Mouse (Mus musculus) MEL (cell line): ENCODE results near the gene Parp9. TPM values are rescaled to one million over a fixed set of nuclear protein-coding genes. Genes with fewer than 3 reads are reported as not detected.

ENCODE experiments used
- DNase-seq: peaks from one replicate; pipeline ENCODE4 v3.0.0; 2011; ENCODE audit warnings: low read depth, low spot score
- H3K27ac ChIP-seq: 2 replicates; pipeline ENCODE4 v1.5.1; 2012; ENCODE audit warnings: low read depth, mild to moderate bottlenecking, control low read depth, low read length, moderate library complexity; ENCODE audit not compliant: control insufficient read depth
- H3K27me3 ChIP-seq, 2 experiments: fragments of 150-350 bp in 1 of 2; sonication (generic) in 1 of 2; 2 replicates each; pipeline ENCODE4 v1.6.1; 2012; ENCODE audit warnings: low read length in 2 of 2, mild to moderate bottlenecking in 2 of 2, improper control_type of control experiment in 1 of 2, moderate library complexity in 1 of 2; ENCODE audit not compliant: insufficient read depth in 2 of 2, control insufficient read depth in 1 of 2
- H3K36me3 ChIP-seq, 2 experiments: 2 replicates each; pipeline ENCODE4 v1.6.1; 2012 to 2014; ENCODE audit warnings: low read length in 2 of 2, improper control_type of control experiment in 1 of 2, inconsistent platforms in 1 of 2, mild to moderate bottlenecking in 1 of 2; ENCODE audit not compliant: insufficient read depth in 2 of 2, control insufficient read depth in 1 of 2
- H3K4me1 ChIP-seq, 2 experiments: fragments of 150-350 bp in 1 of 2; sonication (generic) in 1 of 2; 2 replicates each; pipeline ENCODE4 v1.6.1; 2012; ENCODE audit warnings: low read length in 2 of 2, improper control_type of control experiment in 1 of 2, mild to moderate bottlenecking in 1 of 2; ENCODE audit not compliant: insufficient read depth in 2 of 2, control insufficient read depth in 1 of 2
- H3K4me3 ChIP-seq, 2 experiments: fragments of 150-350 bp in 1 of 2; sonication (generic) in 1 of 2; 2 replicates each; pipeline ENCODE4 v1.5.1; 2012; ENCODE audit warnings: low read depth in 2 of 2, low read length in 2 of 2, mild to moderate bottlenecking in 2 of 2, moderate library complexity in 2 of 2, control low read depth in 1 of 2, improper control_type of control experiment in 1 of 2; ENCODE audit not compliant: control insufficient read depth in 1 of 2, insufficient read depth in 1 of 2
- H3K79me2 ChIP-seq: 2 replicates; pipeline ENCODE4 v1.6.1; 2012; ENCODE audit warnings: mild to moderate bottlenecking, low read length, moderate library complexity; ENCODE audit not compliant: control insufficient read depth, poor library complexity, insufficient read depth
- H3K9ac ChIP-seq: 2 replicates; pipeline ENCODE4 v1.6.1; 2012; ENCODE audit warnings: low read depth, mild to moderate bottlenecking, control low read depth, low read length, moderate library complexity; ENCODE audit not compliant: control insufficient read depth, poor library complexity, severe bottlenecking
- H3K9me3 ChIP-seq: fragments of 150-350 bp; sonication (generic); replicated peaks from 2 replicates; pipeline ENCODE4 v1.6.1; 2012; ENCODE audit warnings: mild to moderate bottlenecking, low read length, improper control_type of control experiment, moderate library complexity; ENCODE audit not compliant: insufficient read depth
- CHD1 ChIP-seq: IDR thresholded peaks from 2 replicates; pipeline ENCODE4 v1.6.1; 2012; ENCODE audit warnings: low read depth, mild to moderate bottlenecking, inconsistent platforms, low read length, improper control_type of control experiment
- CHD2 ChIP-seq: IDR thresholded peaks from 2 replicates; pipeline ENCODE4 v1.6.1; 2011; ENCODE audit warnings: low read length, improper control_type of control experiment
- ELF1 ChIP-seq: IDR thresholded peaks from 2 replicates; pipeline ENCODE4 v1.6.1; 2014; ENCODE audit warnings: low read depth, mild to moderate bottlenecking, inconsistent platforms, low read length, improper control_type of control experiment, moderate library complexity
- GABPA ChIP-seq: IDR thresholded peaks from 2 replicates; pipeline ENCODE4 v1.6.1; 2012; ENCODE audit warnings: low read depth, mild to moderate bottlenecking, inconsistent platforms, low read length, improper control_type of control experiment, moderate library complexity
- JUND ChIP-seq: IDR thresholded peaks from 2 replicates; pipeline ENCODE4 v1.6.1; 2011; ENCODE audit warnings: low read depth, mild to moderate bottlenecking, improper control_type of control experiment, low read length
- KAT2A ChIP-seq: conservative IDR thresholded peaks from 2 replicates; pipeline ENCODE4 v1.6.1; 2012; ENCODE audit warnings: low read depth, low read length, improper control_type of control experiment, inconsistent platforms
- MAX ChIP-seq: IDR thresholded peaks from 2 replicates; pipeline ENCODE4 v1.6.1; 2011; ENCODE audit warnings: low read length, improper control_type of control experiment
- MAZ ChIP-seq: IDR thresholded peaks from 2 replicates; pipeline ENCODE4 v1.6.1; 2012; ENCODE audit warnings: low read depth, mild to moderate bottlenecking, inconsistent platforms, low read length, improper control_type of control experiment
- MXI1 ChIP-seq: IDR thresholded peaks from 2 replicates; pipeline ENCODE4 v1.6.1; 2011; ENCODE audit warnings: mild to moderate bottlenecking, low read depth, low read length, improper control_type of control experiment
- NRF1 ChIP-seq: IDR thresholded peaks from 2 replicates; pipeline ENCODE4 v1.6.1; 2014; ENCODE audit warnings: low read depth, mild to moderate bottlenecking, inconsistent platforms, low read length, improper control_type of control experiment, moderate library complexity; ENCODE audit not compliant: poor library complexity, insufficient read depth, severe bottlenecking
- POLR2A ChIP-seq, 2 experiments: IDR thresholded peaks; 2 replicates each; pipeline ENCODE4 v1.6.1; 2011 to 2012; ENCODE audit warnings: low read length in 2 of 2, mild to moderate bottlenecking in 2 of 2, control low read depth in 1 of 2, improper control_type of control experiment in 1 of 2, low read depth in 1 of 2, moderate library complexity in 1 of 2; ENCODE audit not compliant: control insufficient read depth in 1 of 2, insufficient read depth in 1 of 2, poor library complexity in 1 of 2
- POLR2AphosphoS2 ChIP-seq: IDR thresholded peaks from 2 replicates; pipeline ENCODE4 v1.6.1; 2011; ENCODE audit warnings: low read length, improper control_type of control experiment
- POLR2AphosphoS5 ChIP-seq: IDR thresholded peaks from 2 replicates; pipeline ENCODE4 v1.6.1; 2012; ENCODE audit warnings: low read depth, borderline replicate concordance, mild to moderate bottlenecking, inconsistent platforms, low read length, moderate library complexity, mixed read lengths
- RAD21 ChIP-seq: IDR thresholded peaks from 2 replicates; pipeline ENCODE4 v1.6.1; 2011; ENCODE audit warnings: mild to moderate bottlenecking, low read depth, low read length, improper control_type of control experiment
- SMC3 ChIP-seq: IDR thresholded peaks from 2 replicates; pipeline ENCODE4 v1.6.1; 2011; ENCODE audit warnings: low read depth, low read length, improper control_type of control experiment
- TAL1 ChIP-seq: IDR thresholded peaks from 2 replicates; pipeline ENCODE4 v1.6.1; 2012; ENCODE audit warnings: mild to moderate bottlenecking, inconsistent platforms, low read length, moderate library complexity, mixed read lengths
- TBP ChIP-seq: IDR thresholded peaks from 2 replicates; pipeline ENCODE4 v1.8.0; 2011; ENCODE audit warnings: low read depth, low read length, improper control_type of control experiment
- TCF12 ChIP-seq: IDR thresholded peaks from 2 replicates; pipeline ENCODE4 v1.6.1; 2014; ENCODE audit warnings: low read depth, mild to moderate bottlenecking, inconsistent platforms, low read length, improper control_type of control experiment, moderate library complexity
- UBTF ChIP-seq: IDR thresholded peaks from 2 replicates; pipeline ENCODE4 v1.6.1; 2012; ENCODE audit warnings: low read depth, mild to moderate bottlenecking, inconsistent platforms, low read length, improper control_type of control experiment, moderate library complexity, borderline replicate concordance; ENCODE audit not compliant: insufficient read depth
- USF1 ChIP-seq: IDR thresholded peaks from 2 replicates; pipeline ENCODE4 v1.6.1; 2014; ENCODE audit warnings: low read depth, mild to moderate bottlenecking, inconsistent platforms, low read length, improper control_type of control experiment, moderate library complexity
- polyA plus RNA-seq, 2 experiments: library from polyadenylated mRNA; stranded (reverse) in 1 of 2; unstranded in 1 of 2; fragments of >175 nt in 1 of 2; fragments of >200 nt in 1 of 2; gene quantifications; 2 replicates each; pipeline versions ENCODE4 v1.2.1 to v1.2.4; 2012; ENCODE audit warnings: low replicate concordance in 2 of 2, low read depth in 1 of 2; ENCODE audit not compliant: insufficient read length in 2 of 2, insufficient read depth in 1 of 2, missing spikeins in 1 of 2
- total RNA-seq: library from RNA; depleted of rRNA; stranded (reverse); fragments of 300-350 nt; gene quantifications from 2 replicates; pipeline ENCODE4 v1.2.3, GENCODE M21; 2012

The Parp9 gene
- total and polyA plus RNA-seq, 3 experiments = 3.4 to 5.3 TPM; not detected in 1

DNA sequence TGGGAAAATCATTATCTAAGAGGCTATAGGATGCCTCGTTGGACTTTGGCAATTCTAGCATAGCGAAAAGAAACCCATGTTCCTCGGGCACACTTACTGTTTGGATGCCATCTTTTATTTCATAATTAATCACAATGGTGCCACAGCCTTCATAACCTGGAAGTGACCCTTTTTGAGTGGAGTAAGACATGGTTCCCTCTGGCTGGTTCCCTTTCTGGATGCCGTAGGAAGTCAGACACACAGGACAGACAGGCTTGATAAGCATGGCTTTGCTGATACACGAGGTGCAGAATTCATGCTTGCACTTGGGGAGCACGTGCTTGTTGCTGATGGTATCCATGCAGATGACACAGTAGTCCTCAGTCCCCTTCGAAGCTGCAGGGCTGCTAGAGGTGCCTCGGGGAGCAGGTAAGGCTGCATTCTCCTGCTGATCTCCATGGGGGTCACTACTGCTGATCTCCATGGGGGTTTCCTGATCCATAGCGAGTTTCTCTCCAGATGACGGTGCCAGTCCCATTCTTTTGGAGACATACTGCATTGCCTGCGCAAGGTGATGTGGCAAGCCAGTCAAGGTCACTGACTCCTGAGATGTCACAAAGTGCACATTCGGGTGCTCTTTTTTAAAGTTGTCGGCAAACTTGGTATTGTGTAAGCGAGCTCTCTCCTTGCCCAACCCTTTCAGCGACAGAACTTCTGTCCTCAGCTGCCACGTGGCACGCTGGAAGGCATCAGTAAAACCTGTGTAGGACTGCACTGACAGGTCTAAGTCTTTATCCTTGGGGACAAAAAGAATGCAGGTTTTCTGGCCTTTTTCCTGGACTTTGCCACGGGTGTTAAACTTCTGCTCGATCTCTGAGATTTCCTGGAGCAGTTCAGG is 5.9 kb upstream of the Parp9 start:
- Histone ChIP-seq H3K9me3 (no peaks in the 10 kb centered on the region), H3K27me3 (no peaks in the 10 kb centered on the region), H3K27ac (no peak overlapping the region), H3K79me2 (no peaks in the 10 kb centered on the region), H3K4me3 (no peak overlapping the region), H3K36me3 (0 out of 4 replicates have a peak, but pooled peaks cover 0 to 1% of the 10 kb centered on the region in 2 experiments), H3K9ac (no peak overlapping the region), H3K4me1 (0 out of 4 replicates have a peak, but pooled peaks cover 0 to 2% of the 10 kb centered on the region in 2 experiments)
- no peak for DNase-seq
- TF ChIP-seq MAZ (no peak), TCF12 (no peak), CHD1 (no peak), USF1 (no peak), POLR2AphosphoS5 (no peak), POLR2AphosphoS2 (no peak), GABPA (no peak), TBP (no peak), ELF1 (no peak), CHD2 (no peak), NRF1 (no peak), TAL1 (no peak), RAD21 (no peak)

DNA sequence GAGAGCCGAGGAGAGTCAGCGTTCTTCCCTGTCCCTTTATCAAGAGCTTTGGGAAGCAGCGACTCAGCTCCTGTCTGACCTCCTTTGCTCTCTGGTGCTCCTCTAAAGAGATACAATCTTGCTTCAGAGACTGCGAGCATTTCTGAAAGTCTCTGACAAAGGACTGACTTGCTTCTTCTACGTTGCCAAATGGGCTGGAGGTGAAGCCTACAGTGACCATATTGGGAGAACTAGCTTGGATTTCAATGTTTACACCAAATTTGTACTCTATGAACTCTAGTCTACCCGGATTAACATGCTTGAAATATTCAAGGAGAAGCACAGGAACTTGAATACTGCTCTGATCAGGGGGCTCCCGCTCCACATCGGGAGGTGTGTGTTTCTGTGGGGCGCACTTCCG is 5.1 kb upstream of the Parp9 start:
- TF ChIP-seq MAX (no peak), UBTF (no peak), SMC3 (no peak), POLR2A (IDR thresholded peaks at IDR 0.05; ENCODE audit: control insufficient read depth in 1 of 2, insufficient read depth in 1 of 2, low read depth in 1 of 2, low read length in 2 of 2, poor library complexity in 1 of 2) (no peak), JUND (no peak), TAL1 (no peak), TCF12 (no peak), MXI1 (no peak), KAT2A (no peak)
- Histone ChIP-seq H3K27me3 (no peaks in the 10 kb centered on the region), H3K4me1 (peaks cover 0 to 5% of the 10 kb centered on the region in 2 experiments; a peak in 1 of 4 replicates), H3K79me2 (no peaks in the 10 kb centered on the region), H3K9me3 (no peaks in the 10 kb centered on the region), H3K4me3 (no peak overlapping the region), H3K9ac (no peak overlapping the region), H3K36me3 (0 out of 4 replicates have a peak, but pooled peaks cover 0 to 4% of the 10 kb centered on the region in 2 experiments), H3K27ac (no peak overlapping the region)
- no peak for DNase-seq
